Mouse (Mus musculus) 3T3-L1 (cell line): ENCODE measurements around the gene Pigv.

Experiments
- DNase-seq: peaks from one replicate; pipeline ENCODE4 v3.0.0-alpha.2; 2015; ENCODE audit warnings: low read depth, low spot score

Pigv gene

GRCm38 (mm10) chr4:133671881-133672844 lies at the start of gene Pigv:
Gene Pigv (minus strand): TSS chr4:133672647.
- peak; percentile 85 for DNase-seq

- no peak for DNase-seq
Observed at GRCm38 (mm10) chr4:133719791-133720190, 47.3 kb upstream of the Pigv start.

- DNase-seq, result no peak
Observed at GRCm38 (mm10) chr4:133712755-133713154, 40.3 kb upstream of the Pigv start.

GRCm38 (mm10) chr4:133711307-133712076 lies 39.0 kb upstream of the Pigv start:
- DNase-seq, result no peak

- no peak for DNase-seq
Observed at GRCm38 (mm10) chr4:133709395-133709794, 36.9 kb upstream of the Pigv start.

GRCm38 (mm10) chr4:133707464-133707863 lies 35.0 kb upstream of the Pigv start:
- DNase-seq, result peak; percentile 36

GRCm38 (mm10) chr4:133706956-133707355 lies 34.5 kb upstream of the Pigv start:
- DNase-seq, result peak; percentile 26

GRCm38 (mm10) chr4:133705062-133705461 lies 32.6 kb upstream of the Pigv start:
- DNase-seq, result no peak

GRCm38 (mm10) chr4:133700905-133701368 lies 28.5 kb upstream of the Pigv start:
- DNase-seq, result no peak

GRCm38 (mm10) chr4:133695363-133695762 lies 22.9 kb upstream of the Pigv start:
- DNase-seq, result no peak

GRCm38 (mm10) chr4:133690252-133690651 lies 17.8 kb upstream of the Pigv start:
- peak; percentile 64 for DNase-seq

- DNase-seq, result peak; percentile 95
Observed at GRCm38 (mm10) chr4:133688417-133689067, 16.1 kb upstream of the Pigv start.

GRCm38 (mm10) chr4:133687126-133687525 lies 14.7 kb upstream of the Pigv start:
- DNase-seq, result peak; percentile 62

- no peak for DNase-seq
Observed at GRCm38 (mm10) chr4:133686512-133686911, 14.1 kb upstream of the Pigv start.

- DNase-seq, result no peak
Observed at GRCm38 (mm10) chr4:133680206-133680786, 7.8 kb upstream of the Pigv start.

- DNase-seq, result no peak
Observed at GRCm38 (mm10) chr4:133679629-133680028, 7.2 kb upstream of the Pigv start.

- DNase-seq, result no peak
Observed at GRCm38 (mm10) chr4:133677266-133677665, 4.8 kb upstream of the Pigv start.

- no peak for DNase-seq
Observed at GRCm38 (mm10) chr4:133676189-133676588, 3.7 kb upstream of the Pigv start.

- DNase-seq, result no peak
Observed at GRCm38 (mm10) chr4:133675594-133676016, 3.2 kb upstream of the Pigv start.

- no peak for DNase-seq
Observed at GRCm38 (mm10) chr4:133674331-133674695, 1.9 kb upstream of the Pigv start.

GRCm38 (mm10) chr4:133673666-133674330 lies 1.4 kb upstream of the Pigv start:
- peak; percentile 48 for DNase-seq
